8 mouse cellular contexts compared by ENCODE assay signal in the genomic region with DNA sequence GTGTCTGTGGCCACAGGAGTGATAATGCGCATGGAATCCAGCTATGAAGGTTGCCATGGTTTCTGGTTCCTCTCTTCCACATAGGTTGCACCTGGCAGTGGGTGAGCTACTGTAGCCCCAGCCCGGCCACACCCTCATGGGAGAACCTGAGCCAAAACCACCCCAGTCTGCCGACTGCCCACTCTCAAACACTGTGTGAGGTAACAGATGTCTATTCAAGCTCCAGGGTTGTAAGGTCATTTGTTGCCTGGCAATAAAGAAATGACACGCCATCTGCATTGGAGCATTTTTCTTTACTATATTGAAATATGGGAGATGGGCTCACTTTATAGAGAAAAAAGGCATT. TPM values are rescaled to one million over a fixed set of nuclear protein-coding genes. Genes with fewer than 3 reads are reported as not detected.
DNase-seq lines count a peak whose midpoint lies in the region; ATAC-seq and TF ChIP-seq lines count a peak whose summit lies in the region.

No protein-coding gene starts in this region.

- no peaks in the 10 kb centered on the region for H3K9me3 ChIP-seq in intestine, postnatal 0 days (ENCODE audit: control insufficient read depth)
- no peaks in the 10 kb centered on the region for H3K9me3 ChIP-seq in midbrain, embryonic 15.5 days

- no peak overlapping the region for H3K9ac ChIP-seq in intestine, postnatal 0 days (ENCODE audit: low read depth, low read length)
- peak overlapping the region; percentile 38 for H3K9ac ChIP-seq in midbrain, embryonic 15.5 days

- TF ChIP-seq CTCF in intestine, postnatal 0 days (IDR thresholded peaks at IDR 0.05; ENCODE audit: low read depth): no peak

- peaks cover 12% of the 10 kb centered on the region for H3K4me1 ChIP-seq in intestine, postnatal 0 days (replicated peaks; ENCODE audit: control insufficient read depth, insufficient read depth, low read length)
- peaks cover 43% of the 10 kb centered on the region for H3K4me1 ChIP-seq in midbrain, embryonic 15.5 days

- no peaks in the 10 kb centered on the region for H3K27me3 ChIP-seq in intestine, postnatal 0 days (replicated peaks; ENCODE audit: control insufficient read depth, insufficient read depth, low read length)
- H3K27me3 ChIP-seq in midbrain, embryonic 15.5 days (replicated peaks): no peaks in the 10 kb centered on the region

- peak; percentile 59 for DNase-seq in layer of hippocampus, adult 9-11 months
- DNase-seq in layer of hippocampus, adult 18-20 months (ENCODE audit: low spot score in 2 of 2): no peak
- peak; percentile 86 for DNase-seq in brain, adult 2 months (ENCODE audit: low read depth, low spot score)
- no peak for DNase-seq in urinary bladder, adult 2 months (ENCODE audit: low spot score)
- no peak for DNase-seq in thymus, postnatal 10 days (ENCODE audit: low spot score in 2 of 2)

- WGBS in intestine, postnatal 0 days: 21% methylated on average over 4 of the region's 4 CpGs
- 8% methylated on average over 4 of the region's 4 CpGs for WGBS in midbrain, embryonic 15.5 days

- 0 out of 2 replicates have a peak, but pooled peaks have one; percentile 19 for ATAC-seq in erythroid progenitor cell, adult 5-6 weeks (replicated peaks; ENCODE audit: low FRiP score, poor library complexity, severe bottlenecking)
- no peak for ATAC-seq in intestine, postnatal 0 days
- 0 out of 2 replicates have a peak, but pooled peaks have one; percentile 19 for ATAC-seq in midbrain, embryonic 15.5 days (replicated peaks)

- no peaks in the 10 kb centered on the region for H3K36me3 ChIP-seq in intestine, postnatal 0 days (ENCODE audit: control insufficient read depth, insufficient read depth)
- H3K36me3 ChIP-seq in midbrain, embryonic 15.5 days (replicated peaks): no peaks in the 10 kb centered on the region

- peak overlapping the region; percentile 44 for H3K4me3 ChIP-seq in intestine, postnatal 0 days (ENCODE audit: low read depth, low read length)
- peak overlapping the region; percentile 42 for H3K4me3 ChIP-seq in midbrain, embryonic 15.5 days

- 0 out of 2 replicates have a peak overlapping the region, but pooled peaks have one; percentile 90 for H3K27ac ChIP-seq in intestine, postnatal 0 days (ENCODE audit: low read depth, low read length)
- H3K27ac ChIP-seq in midbrain, embryonic 15.5 days: peak overlapping the region; percentile 98

- peak overlapping the region; percentile 83 for H3K4me2 ChIP-seq in intestine, postnatal 0 days (replicated peaks; ENCODE audit: low read depth)
- peak overlapping the region; percentile 73 for H3K4me2 ChIP-seq in midbrain, embryonic 15.5 days

RNA-seq across cellular contexts. Expression of gene Actg1, which starts 33.0 kb away (rescaled TPM):
- 1,000 to 10,000 TPM; 1,279 to 1,291 TPM for total RNA-seq in layer of hippocampus, adult 18-20 months (2021)
- 531 and 597 TPM in 2 replicates for total RNA-seq in erythroid progenitor cell, adult 5-6 weeks (2015; ENCODE audit: low replicate concordance)
- 282 and 330 TPM in 2 replicates for total RNA-seq in erythroid progenitor cell, adult 5-6 weeks (2017; ENCODE audit: low replicate concordance)
- 1,513 and 1,605 TPM in 2 replicates for polyA plus RNA-seq in intestine, postnatal 0 days (2015; fragmentation: Nextera tagmentation; extraction: Ambion mirVana)
- polyA plus RNA-seq in midbrain, embryonic 15.5 days (2015; fragmentation: Nextera tagmentation; extraction: Ambion mirVana): 4,418 and 4,467 TPM in 2 replicates
- polyA plus RNA-seq in urinary bladder, adult 2 months (2012; rRNA removed): 1,024 and 1,454 TPM in 2 replicates

RNA-seq across cellular contexts. Expression of gene Fscn2, which starts 45.9 kb away (rescaled TPM):
- under 1 TPM in 1 of 2 experiments, not detected in 1; 0.61 TPM for total RNA-seq in layer of hippocampus, adult 18-20 months (2021)
- total RNA-seq in erythroid progenitor cell, adult 5-6 weeks (2015; ENCODE audit: low replicate concordance): not detected in 2 replicates
- not detected in 2 replicates for total RNA-seq in erythroid progenitor cell, adult 5-6 weeks (2017; ENCODE audit: low replicate concordance)
- 0.14 and 0.16 TPM in 2 replicates for polyA plus RNA-seq in intestine, postnatal 0 days (2015; fragmentation: Nextera tagmentation; extraction: Ambion mirVana)
- polyA plus RNA-seq in midbrain, embryonic 15.5 days (2015; fragmentation: Nextera tagmentation; extraction: Ambion mirVana): 0.84 and 1.4 TPM in 2 replicates
- polyA plus RNA-seq in urinary bladder, adult 2 months (2012; rRNA removed): 0.25 TPM in 1 of 2 replicates, not detected in the other

Comparison
In these comparisons a context has a peak if more than half of its experiments do, and no peak if none do; other contexts are left out.
1. DNase-seq: peak in layer of hippocampus, adult 9-11 months (single experiment) and brain, adult 2 months (single experiment); none in layer of hippocampus, adult 18-20 months (0 of 2), urinary bladder, adult 2 months (single experiment) and thymus, postnatal 10 days (0 of 2).